Comparison of ENCODE assay signal across 8 mouse cellular contexts in the genomic region with DNA sequence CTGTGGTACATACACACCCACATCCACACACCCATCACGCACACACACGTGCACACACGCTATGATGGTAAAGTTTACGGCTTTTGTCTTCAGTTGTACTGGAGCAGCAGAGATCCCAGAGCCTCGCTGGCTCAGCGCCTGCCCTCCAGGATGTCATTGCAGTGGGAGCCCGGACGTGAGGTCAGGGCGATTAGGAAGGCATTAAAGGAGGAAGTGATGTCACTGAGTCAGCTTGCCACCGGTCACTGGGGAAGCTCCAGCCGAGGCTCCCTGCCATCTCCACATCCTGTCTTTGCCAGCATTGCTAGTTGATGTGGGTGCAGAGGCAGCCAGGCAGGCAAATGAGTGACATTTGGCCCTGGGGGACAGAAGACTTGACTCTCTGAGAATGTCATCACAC.
DNase-seq lines count a peak whose midpoint lies in the region; ATAC-seq and TF ChIP-seq lines count a peak whose summit lies in the region.
"Had no signal": no experiment of that assay in that cellular context is flagged by ENCODE, and none has a peak within 500 bp of the region (broad histone marks: within the 10 kb centered on the region; RNA-seq: fewer than 3 reads in every experiment).

No protein-coding gene starts in this region.

- H3K27me3 ChIP-seq in E14TG2a.4 (ENCODE audit: insufficient read depth, low read length), result no peaks in the 10 kb centered on the region
- H3K27me3 ChIP-seq in liver, embryonic 16.5 days (ENCODE audit: control insufficient read depth, insufficient read depth, low read depth, low read length), result no peaks in the 10 kb centered on the region

- H3K27ac ChIP-seq in liver, embryonic 16.5 days (ENCODE audit: low read length), result no peak overlapping the region
- H3K27ac ChIP-seq: midbrain, embryonic 12.5 days had no signal

- ATAC-seq in liver, embryonic 16.5 days (ENCODE audit: low read depth), result peak; percentile 39; the same call in 1 of the 2 replicates

- peak overlapping the region; percentile 51 for H3K4me2 ChIP-seq in liver, embryonic 16.5 days (ENCODE audit: low read depth, low read length)
- H3K4me2 ChIP-seq: midbrain, embryonic 12.5 days had no signal

- H3K9ac ChIP-seq in liver, embryonic 16.5 days (ENCODE audit: low read depth, low read length), result no peak overlapping the region
- H3K9ac ChIP-seq: midbrain, embryonic 12.5 days had no signal

- peaks cover 25% of the 10 kb centered on the region for H3K36me3 ChIP-seq in E14TG2a.4 (ENCODE audit: insufficient read depth, low read length)
- H3K36me3 ChIP-seq in liver, embryonic 16.5 days (ENCODE audit: control insufficient read depth, insufficient read depth), result no peaks in the 10 kb centered on the region

- H3K4me3 ChIP-seq in E14TG2a.4 (replicated peaks; ENCODE audit: low read length), result no peak overlapping the region
- H3K4me3 ChIP-seq in liver, embryonic 16.5 days (ENCODE audit: low read depth, low read length), result no peak overlapping the region; the same call in 1 of the 2 replicates
- H3K4me3 ChIP-seq: midbrain, embryonic 12.5 days had no signal

- 28% methylated on average over 11 of the region's 11 CpGs for WGBS in liver, embryonic 16.5 days (ENCODE audit: insufficient replicate concordance)

- intact Hi-C loops in heart, postnatal 25 days (cut with DNase I), result loop anchor here (10.0 kb wide), 1 partner anchor 951 kb away; no protein-coding TSS in a partner anchor

- peak; percentile 3; the same call in 1 of the 2 replicates for TF ChIP-seq CTCF in E14TG2a.4 (conservative IDR thresholded peaks at IDR 0.05; ENCODE audit: low read length)

- H3K9me3 ChIP-seq in E14TG2a.4 (ENCODE audit: low read length), result no peaks in the 10 kb centered on the region
- no peaks in the 10 kb centered on the region for H3K9me3 ChIP-seq in liver, embryonic 16.5 days (replicated peaks; ENCODE audit: control insufficient read depth, low read length)
- H3K9me3 ChIP-seq: midbrain, embryonic 12.5 days had no signal

- H3K4me1 ChIP-seq in E14TG2a.4 (replicated peaks; ENCODE audit: low read depth, low read length), result peaks cover 10% of the 10 kb centered on the region; the same call in 1 of the 2 replicates
- no peaks in the 10 kb centered on the region; the same call in 1 of the 2 replicates for H3K4me1 ChIP-seq in liver, embryonic 16.5 days (ENCODE audit: control insufficient read depth, low read depth, low read length)
- H3K4me1 ChIP-seq: midbrain, embryonic 12.5 days had no signal

- peak; percentile 36 for DNase-seq in c-Kit-positive CD71-negative TER-119-negative erythroid progenitor cells, embryonic 14.5 days (ENCODE audit: low read depth)
- DNase-seq in heart, postnatal 25 days (ENCODE audit: low spot score), result peak; percentile 61
- DNase-seq in spleen, postnatal 10 days (ENCODE audit: low spot score in 2 of 2), result peak; percentile 23 to 58
- no peak for DNase-seq in cerebellum, postnatal 36 days
- DNase-seq in right cerebral cortex, postnatal 14 days, result no peak

Comparison
In these comparisons a context has a peak if more than half of its experiments do, and no peak if none do; other contexts are left out.
1. DNase-seq: peak in c-Kit-positive CD71-negative TER-119-negative erythroid progenitor cells, embryonic 14.5 days (single experiment), heart, postnatal 25 days (single experiment) and spleen, postnatal 10 days (2 of 2); none in cerebellum, postnatal 36 days (0 of 2) and right cerebral cortex, postnatal 14 days (single experiment).